Mouse (Mus musculus): ENCODE measurements around the gene Ffar3. TPM values are rescaled to one million over a fixed set of nuclear protein-coding genes. Genes with fewer than 3 reads are reported as not detected.

The Ffar3 gene
- not detected in 2 replicates for polyA plus RNA-seq (2012; rRNA removed)
- not detected in 2 replicates for polyA plus RNA-seq (2014; fragmentation: Nextera tagmentation; extraction: Ambion mirVana)

- Histone ChIP-seq H3K27me3 (ENCODE audit: control insufficient read depth, insufficient read depth, low read length) (no peaks in the 10 kb centered on the region), H3K9me3 (ENCODE audit: control insufficient read depth, low read length) (no peaks in the 10 kb centered on the region), H3K36me3 (ENCODE audit: control insufficient read depth, insufficient read depth, low read length) (no peaks in the 10 kb centered on the region), H3K4me2 (replicated peaks; ENCODE audit: low read depth, low read length, severe bottlenecking) (no peak within 1 kb of the TSS), H3K4me3 (replicated peaks; ENCODE audit: low read length) (no peak within 1 kb of the TSS), H3K4me1 (ENCODE audit: control insufficient read depth, insufficient read depth, low read length) (no peaks in the 10 kb centered on the region), H3K27ac (replicated peaks; ENCODE audit: low read depth, low read length) (no peak within 1 kb of the TSS), H3K9ac (ENCODE audit: low read depth, low read length, severe bottlenecking) (no peak within 1 kb of the TSS)
- WGBS, result 86% methylated on average over 6 of the region's 6 CpGs
- no peak for TF ChIP-seq POLR2A (IDR thresholded peaks at IDR 0.05; ENCODE audit: borderline replicate concordance, extremely low read depth, insufficient read depth, insufficient read length)
- no peak for ATAC-seq (ENCODE audit: low FRiP score, low read depth)
- no peak for DNase-seq (ENCODE audit: low spot score)
These were observed at the start of gene Ffar3 for GRCm38 (mm10) chr7:30856078-30856477. TSS of gene Ffar3 (minus strand) at chr7:30856178.

GRCm38 (mm10) chr7:30904042-30904441 lies 48.1 kb upstream of the Ffar3 start:
- ATAC-seq (ENCODE audit: low FRiP score, low read depth) (no peak), DNase-seq (ENCODE audit: low spot score) (no peak)
- Histone ChIP-seq H3K27me3 (ENCODE audit: control insufficient read depth, insufficient read depth, low read length) (no peaks in the 10 kb centered on the region), H3K27ac (replicated peaks; ENCODE audit: low read depth, low read length) (no peak overlapping the region), H3K9ac (ENCODE audit: low read depth, low read length, severe bottlenecking) (no peak overlapping the region), H3K4me3 (replicated peaks; ENCODE audit: low read length) (no peak overlapping the region), H3K9me3 (ENCODE audit: control insufficient read depth, low read length) (no peaks in the 10 kb centered on the region), H3K4me1 (ENCODE audit: control insufficient read depth, insufficient read depth, low read length) (no peaks in the 10 kb centered on the region), H3K4me2 (replicated peaks; ENCODE audit: low read depth, low read length, severe bottlenecking) (no peak overlapping the region), H3K36me3 (ENCODE audit: control insufficient read depth, insufficient read depth, low read length) (no peaks in the 10 kb centered on the region)
- no peak for TF ChIP-seq POLR2A (IDR thresholded peaks at IDR 0.05; ENCODE audit: borderline replicate concordance, extremely low read depth, insufficient read depth, insufficient read length)
- WGBS, result 29% methylated on average over 4 of the region's 4 CpGs

- no peaks in the 10 kb centered on the region for H3K36me3 ChIP-seq (ENCODE audit: control insufficient read depth, insufficient read depth, low read length)
- H3K4me3 ChIP-seq (replicated peaks; ENCODE audit: low read length), result no peak overlapping the region
- no peak overlapping the region for H3K4me2 ChIP-seq (replicated peaks; ENCODE audit: low read depth, low read length, severe bottlenecking)
- H3K9me3 ChIP-seq (ENCODE audit: control insufficient read depth, low read length), result no peaks in the 10 kb centered on the region
- H3K27ac ChIP-seq (replicated peaks; ENCODE audit: low read depth, low read length), result no peak overlapping the region
- H3K4me1 ChIP-seq (ENCODE audit: control insufficient read depth, insufficient read depth, low read length), result no peaks in the 10 kb centered on the region
- H3K27me3 ChIP-seq (ENCODE audit: control insufficient read depth, insufficient read depth, low read length), result no peaks in the 10 kb centered on the region
- WGBS, result 86% methylated on average over 3 of the region's 3 CpGs
- ATAC-seq (ENCODE audit: low FRiP score, low read depth), result no peak
- no peak overlapping the region for H3K9ac ChIP-seq (ENCODE audit: low read depth, low read length, severe bottlenecking)
- no peak for TF ChIP-seq POLR2A (IDR thresholded peaks at IDR 0.05; ENCODE audit: borderline replicate concordance, extremely low read depth, insufficient read depth, insufficient read length)
- no peak for DNase-seq (ENCODE audit: low spot score)
These were observed 39.2 kb upstream of the Ffar3 start for GRCm38 (mm10) chr7:30895217-30895616.

GRCm38 (mm10) chr7:30892515-30892914 lies 36.5 kb upstream of the Ffar3 start:
- no peaks in the 10 kb centered on the region for H3K27me3 ChIP-seq (ENCODE audit: control insufficient read depth, insufficient read depth, low read length)
- no peak for ATAC-seq (ENCODE audit: low FRiP score, low read depth)
- no peak overlapping the region for H3K27ac ChIP-seq (replicated peaks; ENCODE audit: low read depth, low read length)
- no peak for DNase-seq (ENCODE audit: low spot score)
- 72% methylated on average over 3 of the region's 3 CpGs for WGBS
- H3K4me1 ChIP-seq (ENCODE audit: control insufficient read depth, insufficient read depth, low read length), result no peaks in the 10 kb centered on the region
- no peaks in the 10 kb centered on the region for H3K9me3 ChIP-seq (ENCODE audit: control insufficient read depth, low read length)
- no peak overlapping the region for H3K9ac ChIP-seq (ENCODE audit: low read depth, low read length, severe bottlenecking)
- no peak for TF ChIP-seq POLR2A (IDR thresholded peaks at IDR 0.05; ENCODE audit: borderline replicate concordance, extremely low read depth, insufficient read depth, insufficient read length)
- no peak overlapping the region for H3K4me3 ChIP-seq (replicated peaks; ENCODE audit: low read length)
- H3K4me2 ChIP-seq (replicated peaks; ENCODE audit: low read depth, low read length, severe bottlenecking), result no peak overlapping the region
- H3K36me3 ChIP-seq (ENCODE audit: control insufficient read depth, insufficient read depth, low read length), result no peaks in the 10 kb centered on the region

GRCm38 (mm10) chr7:30891746-30892145 lies 35.8 kb upstream of the Ffar3 start:
- no peak for TF ChIP-seq POLR2A (IDR thresholded peaks at IDR 0.05; ENCODE audit: borderline replicate concordance, extremely low read depth, insufficient read depth, insufficient read length)
- Histone ChIP-seq H3K4me2 (replicated peaks; ENCODE audit: low read depth, low read length, severe bottlenecking) (no peak overlapping the region), H3K4me3 (replicated peaks; ENCODE audit: low read length) (no peak overlapping the region), H3K9me3 (ENCODE audit: control insufficient read depth, low read length) (no peaks in the 10 kb centered on the region), H3K9ac (ENCODE audit: low read depth, low read length, severe bottlenecking) (no peak overlapping the region), H3K4me1 (ENCODE audit: control insufficient read depth, insufficient read depth, low read length) (no peaks in the 10 kb centered on the region), H3K36me3 (ENCODE audit: control insufficient read depth, insufficient read depth, low read length) (no peaks in the 10 kb centered on the region), H3K27ac (replicated peaks; ENCODE audit: low read depth, low read length) (no peak overlapping the region), H3K27me3 (ENCODE audit: control insufficient read depth, insufficient read depth, low read length) (no peaks in the 10 kb centered on the region)
- 83% methylated on average over 9 of the region's 9 CpGs for WGBS
- DNase-seq (ENCODE audit: low spot score), result no peak
- ATAC-seq (ENCODE audit: low FRiP score, low read depth), result no peak

DNA sequence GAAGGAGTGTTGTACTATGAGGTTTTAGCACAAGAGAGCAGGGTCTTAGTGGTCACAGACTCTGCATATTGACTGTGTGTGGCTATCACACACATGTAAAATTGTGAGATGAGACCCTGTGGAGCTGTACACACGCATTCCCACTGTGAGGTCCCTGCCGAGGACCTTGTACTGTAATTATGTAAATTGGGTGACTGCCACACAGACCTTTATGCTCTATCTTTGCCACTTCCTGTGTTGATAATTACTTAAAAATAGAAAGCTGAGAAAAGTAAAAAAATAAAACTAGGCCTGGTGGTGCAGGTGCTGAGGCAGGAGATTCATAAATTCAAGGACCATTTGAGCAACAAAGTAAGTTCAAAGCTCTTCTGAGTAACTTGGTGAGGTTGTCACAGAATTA lies 34.7 kb upstream of the Ffar3 start:
- no peak for ATAC-seq (ENCODE audit: low FRiP score, low read depth)
- H3K36me3 ChIP-seq (ENCODE audit: control insufficient read depth, insufficient read depth, low read length), result no peaks in the 10 kb centered on the region
- H3K9me3 ChIP-seq (ENCODE audit: control insufficient read depth, low read length), result no peaks in the 10 kb centered on the region
- no peak for TF ChIP-seq POLR2A (IDR thresholded peaks at IDR 0.05; ENCODE audit: borderline replicate concordance, extremely low read depth, insufficient read depth, insufficient read length)
- no peaks in the 10 kb centered on the region for H3K4me1 ChIP-seq (ENCODE audit: control insufficient read depth, insufficient read depth, low read length)
- H3K27ac ChIP-seq (replicated peaks; ENCODE audit: low read depth, low read length), result no peak overlapping the region
- H3K4me2 ChIP-seq (replicated peaks; ENCODE audit: low read depth, low read length, severe bottlenecking), result no peak overlapping the region
- no peak for DNase-seq (ENCODE audit: low spot score)
- no peak overlapping the region for H3K9ac ChIP-seq (ENCODE audit: low read depth, low read length, severe bottlenecking)
- H3K4me3 ChIP-seq (replicated peaks; ENCODE audit: low read length), result no peak overlapping the region
- no peaks in the 10 kb centered on the region for H3K27me3 ChIP-seq (ENCODE audit: control insufficient read depth, insufficient read depth, low read length)
- 73% methylated on average over 2 of the region's 2 CpGs for WGBS

All from limb, embryonic 14.5 days (tissue).